Mouse (Mus musculus): ENCODE data around the gene Tapbp.

DNA sequence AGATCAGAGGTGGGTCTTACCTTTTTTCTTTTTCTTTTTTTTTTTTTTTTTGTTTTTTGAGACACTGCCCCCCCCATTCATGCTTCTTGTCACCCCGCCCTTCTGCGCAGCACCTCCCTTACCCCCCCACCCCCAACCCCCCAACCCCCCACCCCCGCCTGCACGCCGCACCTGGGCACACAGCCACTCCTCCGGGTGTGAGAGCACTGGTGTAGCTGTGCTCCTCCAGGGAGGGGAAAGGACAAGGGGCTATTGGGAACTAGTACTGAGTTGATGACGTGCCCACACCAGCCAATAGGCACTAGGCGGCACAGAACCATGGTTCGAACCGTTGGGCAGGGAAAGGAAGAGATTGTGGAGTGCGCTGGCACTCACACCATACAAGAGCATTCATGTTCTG lies 41.3 kb upstream of the Tapbp start:
- TF ChIP-seq CTCF (IDR thresholded peaks at IDR 0.05; ENCODE audit: extremely low read depth, insufficient read length, insufficient replicate concordance, low read depth, low read length) (no peak), POLR2A (IDR thresholded peaks at IDR 0.05; ENCODE audit: low read depth, low read length) (no peak)
